Mouse (Mus musculus): ENCODE results near the gene Gorasp2.

- TF ChIP-seq GATA1 (IDR thresholded peaks at IDR 0.05; ENCODE audit: low read length) (no peak), TAL1 (IDR thresholded peaks at IDR 0.05; ENCODE audit: low read length) (no peak)
Measured at GRCm38 (mm10) chr2:70628397-70628796, 33.0 kb upstream of the Gorasp2 start.

All from erythroblast, embryonic 14.5 days (primary cell).